Mouse (Mus musculus): ENCODE data around the gene Adap1. TPM values are rescaled to one million over a fixed set of nuclear protein-coding genes. Genes with fewer than 3 reads are reported as not detected.

The Adap1 gene
- polyA plus RNA-seq, 1 experiment from 2014 or later: 12.8 TPM

DNA sequence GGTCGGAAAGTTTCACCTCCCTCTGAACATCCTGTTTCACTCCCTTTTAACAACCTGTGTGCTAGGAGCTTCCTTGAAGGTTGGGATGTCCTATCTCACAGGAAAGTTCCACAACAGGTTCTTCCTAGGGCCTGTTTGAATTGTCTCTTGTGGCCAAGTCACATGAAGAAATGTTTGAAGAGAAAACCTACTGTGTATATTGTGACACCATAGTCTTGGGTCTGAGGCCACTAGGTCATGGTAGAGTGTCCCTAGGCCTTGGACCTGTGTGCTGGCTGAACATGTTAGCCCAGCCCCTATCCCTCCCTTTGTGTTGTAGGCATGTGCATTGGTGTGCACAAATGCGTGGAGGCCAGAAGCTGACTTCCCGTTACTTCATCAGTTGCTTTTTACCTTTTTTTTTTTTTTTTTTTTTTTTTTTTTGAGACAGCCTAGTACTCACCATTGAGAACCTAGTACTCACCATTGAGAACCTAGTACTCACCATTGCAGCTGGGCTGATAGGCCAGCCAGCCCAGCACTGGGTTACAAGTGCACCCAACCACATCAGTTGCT, 69.1 kb downstream of the Adap1 start:
- H3K4me3 ChIP-seq (ENCODE audit: low read depth, low read length): no peak overlapping the region
- peaks cover 13% of the 10 kb centered on the region for H3K4me1 ChIP-seq (ENCODE audit: control insufficient read depth, insufficient read depth, low read length)
- DNase-seq (ENCODE audit: low spot score) (no peak), ATAC-seq (no peak)
- no peaks in the 10 kb centered on the region for H3K9me3 ChIP-seq (replicated peaks; ENCODE audit: control insufficient read depth, low read length)
- no peak overlapping the region for H3K9ac ChIP-seq (ENCODE audit: low read length)
- H3K27ac ChIP-seq (ENCODE audit: low read depth, low read length): no peak overlapping the region
- H3K4me2 ChIP-seq (ENCODE audit: low read length): no peak overlapping the region
- H3K27me3 ChIP-seq (replicated peaks; ENCODE audit: control insufficient read depth, insufficient read depth, low read length): no peaks in the 10 kb centered on the region
- H3K36me3 ChIP-seq (ENCODE audit: control insufficient read depth, insufficient read depth, low read length): peaks cover 27% of the 10 kb centered on the region
- 87% methylated on average over 3 of the region's 3 CpGs for WGBS

GRCm38 (mm10) chr5:139255777-139256176, 69.6 kb downstream of the Adap1 start:
- ATAC-seq (no peak), DNase-seq (ENCODE audit: low spot score) (no peak)
- H3K4me3 ChIP-seq (ENCODE audit: low read depth, low read length): no peak overlapping the region
- no peaks in the 10 kb centered on the region for H3K9me3 ChIP-seq (replicated peaks; ENCODE audit: control insufficient read depth, low read length)
- peaks cover 13% of the 10 kb centered on the region for H3K4me1 ChIP-seq (ENCODE audit: control insufficient read depth, insufficient read depth, low read length)
- no peaks in the 10 kb centered on the region for H3K27me3 ChIP-seq (replicated peaks; ENCODE audit: control insufficient read depth, insufficient read depth, low read length)
- no peak overlapping the region for H3K27ac ChIP-seq (ENCODE audit: low read depth, low read length)
- WGBS: 92% methylated on average over 6 of the region's 6 CpGs
- H3K4me2 ChIP-seq (ENCODE audit: low read length): no peak overlapping the region
- H3K36me3 ChIP-seq (ENCODE audit: control insufficient read depth, insufficient read depth, low read length): peaks cover 25% of the 10 kb centered on the region
- H3K9ac ChIP-seq (ENCODE audit: low read length): no peak overlapping the region

DNA sequence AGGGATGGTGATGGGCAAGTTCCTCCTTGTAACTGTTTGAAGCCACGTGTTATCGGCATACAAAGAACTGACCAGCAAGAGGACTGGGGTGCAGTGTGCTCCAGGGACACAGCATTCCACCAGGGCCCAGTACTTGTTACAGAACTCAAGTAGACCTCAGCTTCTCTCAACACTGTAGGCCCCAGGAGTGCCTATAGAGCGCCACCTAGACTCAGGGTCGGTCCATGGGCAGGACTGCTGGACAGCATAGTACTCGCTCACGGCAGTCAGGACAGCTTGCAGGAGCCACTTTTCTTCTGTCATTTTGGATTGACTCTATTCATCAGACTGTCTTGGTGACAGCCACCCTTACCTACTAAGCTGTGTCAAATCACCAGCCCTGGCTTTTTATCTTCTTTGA, 70.5 kb downstream of the Adap1 start:
- peaks cover 25% of the 10 kb centered on the region for H3K36me3 ChIP-seq (ENCODE audit: control insufficient read depth, insufficient read depth, low read length)
- no peaks in the 10 kb centered on the region for H3K9me3 ChIP-seq (replicated peaks; ENCODE audit: control insufficient read depth, low read length)
- ATAC-seq (no peak), DNase-seq (ENCODE audit: low spot score) (no peak)
- H3K27ac ChIP-seq (ENCODE audit: low read depth, low read length): no peak overlapping the region
- peak overlapping the region; percentile 21; the same call in 1 of the 2 replicates for H3K9ac ChIP-seq (ENCODE audit: low read length)
- no peaks in the 10 kb centered on the region for H3K27me3 ChIP-seq (replicated peaks; ENCODE audit: control insufficient read depth, insufficient read depth, low read length)
- peaks cover 13% of the 10 kb centered on the region for H3K4me1 ChIP-seq (ENCODE audit: control insufficient read depth, insufficient read depth, low read length)
- WGBS: 83% methylated on average over 6 of the region's 6 CpGs
- no peak overlapping the region for H3K4me3 ChIP-seq (ENCODE audit: low read depth, low read length)
- H3K4me2 ChIP-seq (ENCODE audit: low read length): no peak overlapping the region

DNA sequence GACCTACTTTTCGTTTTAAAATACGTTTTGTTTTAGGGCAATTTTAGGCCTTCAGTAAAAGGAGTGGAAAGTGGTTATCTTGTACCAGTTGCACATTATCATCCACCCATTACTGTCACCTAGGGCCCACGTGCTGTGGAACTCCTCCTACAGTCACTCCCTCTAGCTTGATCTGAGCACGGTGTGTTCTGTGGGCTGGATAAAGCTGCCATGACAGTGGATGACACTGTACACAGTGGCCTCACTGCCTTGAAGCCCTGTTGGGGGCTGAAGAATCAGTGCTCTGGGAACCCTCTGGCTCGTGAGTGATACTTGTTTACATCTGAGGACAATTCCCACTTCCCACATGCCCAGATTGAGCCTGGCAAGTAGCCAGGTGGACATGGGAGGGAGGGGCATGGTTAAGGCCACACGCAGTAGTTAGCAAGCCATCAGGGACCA, 72.1 kb downstream of the Adap1 start:
- Histone ChIP-seq H3K9ac (ENCODE audit: low read length) (peak overlapping the region; percentile 82), H3K27me3 (replicated peaks; ENCODE audit: control insufficient read depth, insufficient read depth, low read length) (no peaks in the 10 kb centered on the region), H3K36me3 (ENCODE audit: control insufficient read depth, insufficient read depth, low read length) (peaks cover 37% of the 10 kb centered on the region), H3K9me3 (replicated peaks; ENCODE audit: control insufficient read depth, low read length) (no peaks in the 10 kb centered on the region), H3K4me3 (ENCODE audit: low read depth, low read length) (peak overlapping the region; percentile 67), H3K4me2 (ENCODE audit: low read length) (peak overlapping the region; percentile 97), H3K4me1 (ENCODE audit: control insufficient read depth, insufficient read depth, low read length) (peaks cover 13% of the 10 kb centered on the region), H3K27ac (ENCODE audit: low read depth, low read length) (peak overlapping the region; percentile 91; the same call in 1 of the 2 replicates)
- peak; percentile 45 for DNase-seq (ENCODE audit: low spot score)
- no peak for ATAC-seq
- 8% methylated on average over 6 of the region's 6 CpGs for WGBS

GRCm38 (mm10) chr5:139252910-139253245, 72.5 kb downstream of the Adap1 start:
- peak overlapping the region; percentile 91 for H3K27ac ChIP-seq (ENCODE audit: low read depth, low read length)
- peaks cover 41% of the 10 kb centered on the region for H3K36me3 ChIP-seq (ENCODE audit: control insufficient read depth, insufficient read depth, low read length)
- no peaks in the 10 kb centered on the region for H3K27me3 ChIP-seq (replicated peaks; ENCODE audit: control insufficient read depth, insufficient read depth, low read length)
- peaks cover 13% of the 10 kb centered on the region for H3K4me1 ChIP-seq (ENCODE audit: control insufficient read depth, insufficient read depth, low read length)
- peak overlapping the region; percentile 67 for H3K4me3 ChIP-seq (ENCODE audit: low read depth, low read length)
- peak overlapping the region; percentile 97 for H3K4me2 ChIP-seq (ENCODE audit: low read length)
- no peaks in the 10 kb centered on the region for H3K9me3 ChIP-seq (replicated peaks; ENCODE audit: control insufficient read depth, low read length)
- H3K9ac ChIP-seq (ENCODE audit: low read length): peak overlapping the region; percentile 82
- ATAC-seq: no peak; the same call in 1 of the 2 replicates
- no peak for DNase-seq (ENCODE audit: low spot score)
- whole genome bisulfite sequencing: 1% methylated on average over 7 of the region's 7 CpGs

DNA sequence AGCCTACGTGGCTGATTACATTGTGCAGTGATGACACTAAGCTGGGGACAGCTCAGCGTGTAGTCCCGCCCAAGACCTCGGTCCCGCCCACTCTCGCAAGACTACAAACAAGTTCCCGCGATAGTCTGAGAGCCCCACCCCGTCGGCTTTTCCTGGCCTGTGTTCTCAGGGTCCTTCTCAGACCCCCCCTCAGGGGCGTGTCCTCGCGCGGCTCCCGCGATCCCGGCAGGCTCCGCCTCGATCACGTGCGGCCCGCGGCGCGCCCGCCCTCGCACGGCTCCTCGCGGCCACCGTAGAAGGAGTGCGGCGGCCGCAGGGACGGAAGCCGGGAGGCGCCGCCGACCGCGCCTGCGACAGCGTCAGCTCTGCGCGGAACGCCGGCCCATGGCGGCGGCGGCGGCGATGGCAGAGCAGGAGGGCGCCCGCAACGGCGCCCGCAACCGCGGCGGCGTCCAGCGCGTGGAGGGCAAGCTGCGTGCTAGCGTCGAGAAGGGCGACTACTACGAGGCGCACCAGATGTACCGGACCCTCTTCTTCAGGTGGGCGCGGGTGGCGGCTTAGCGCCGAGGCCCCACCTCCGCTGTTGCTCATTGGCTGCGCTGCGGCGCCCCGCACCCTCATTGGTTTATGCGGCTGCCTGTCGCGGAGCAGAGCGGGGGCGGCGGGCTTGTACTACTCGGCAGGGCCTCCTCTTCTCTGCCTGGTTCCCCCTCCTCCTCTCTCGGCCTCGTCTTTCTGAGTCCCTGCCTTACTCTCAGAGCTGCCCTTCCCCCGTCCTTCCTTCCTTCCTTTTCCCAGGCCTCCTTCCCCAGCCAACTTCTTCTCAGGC, 73.1 kb downstream of the Adap1 start, which contains the start of gene Get4:
TSS of gene Get4 (plus strand) at position 244 of the 829 bp plus-strand sequence.
- peak within 1 kb of the TSS; percentile 97 for H3K4me2 ChIP-seq (ENCODE audit: low read length)
- peak; percentile 100 for DNase-seq (ENCODE audit: low spot score)
- peaks cover 13% of the 10 kb centered on the region for H3K4me1 ChIP-seq (ENCODE audit: control insufficient read depth, insufficient read depth, low read length)
- WGBS: under 1% methylated on average over 88 of the region's 90 CpGs
- peaks cover 46% of the 10 kb centered on the region for H3K36me3 ChIP-seq (ENCODE audit: control insufficient read depth, insufficient read depth, low read length)
- peak within 1 kb of the TSS; percentile 82 for H3K9ac ChIP-seq (ENCODE audit: low read length)
- H3K27me3 ChIP-seq (replicated peaks; ENCODE audit: control insufficient read depth, insufficient read depth, low read length): no peaks in the 10 kb centered on the region
- H3K27ac ChIP-seq (ENCODE audit: low read depth, low read length): peak within 1 kb of the TSS; percentile 91
- peak; percentile 97 for ATAC-seq
- H3K4me3 ChIP-seq (ENCODE audit: low read depth, low read length): peak within 1 kb of the TSS; percentile 67
- no peaks in the 10 kb centered on the region for H3K9me3 ChIP-seq (replicated peaks; ENCODE audit: control insufficient read depth, low read length)

DNA sequence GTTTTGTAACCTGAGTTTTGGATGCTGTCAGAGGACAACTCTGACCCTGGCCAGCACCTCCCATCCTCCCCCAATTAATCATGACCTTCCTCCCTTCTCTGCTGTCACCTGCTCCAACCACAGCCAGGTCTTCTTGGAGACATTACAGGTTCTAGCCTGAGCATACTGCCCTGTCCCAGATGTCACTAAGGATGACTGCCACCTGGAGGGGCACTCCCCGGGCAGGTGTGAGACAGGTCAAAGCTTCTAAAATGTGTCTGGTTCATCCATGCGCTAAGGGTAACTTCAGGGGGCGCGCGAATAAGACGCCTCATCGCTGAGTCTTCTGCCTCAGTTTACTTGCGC, 73.7 kb downstream of the Adap1 start:
- Histone ChIP-seq H3K9ac (ENCODE audit: low read length) (peak overlapping the region; percentile 73), H3K4me1 (ENCODE audit: control insufficient read depth, insufficient read depth, low read length) (peaks cover 13% of the 10 kb centered on the region), H3K4me2 (ENCODE audit: low read length) (peak overlapping the region; percentile 74), H3K9me3 (replicated peaks; ENCODE audit: control insufficient read depth, low read length) (no peaks in the 10 kb centered on the region), H3K36me3 (ENCODE audit: control insufficient read depth, insufficient read depth, low read length) (peaks cover 47% of the 10 kb centered on the region), H3K27ac (ENCODE audit: low read depth, low read length) (peak overlapping the region; percentile 66), H3K4me3 (ENCODE audit: low read depth, low read length) (peak overlapping the region; percentile 67), H3K27me3 (replicated peaks; ENCODE audit: control insufficient read depth, insufficient read depth, low read length) (no peaks in the 10 kb centered on the region)
- ATAC-seq (no peak; the same call in 1 of the 2 replicates), DNase-seq (ENCODE audit: low spot score) (no peak)
- under 1% methylated on average over 8 of the region's 8 CpGs for WGBS

- Histone ChIP-seq H3K4me2 (ENCODE audit: low read length) (peak overlapping the region; percentile 74), H3K4me3 (ENCODE audit: low read depth, low read length) (0 out of 2 replicates have a peak overlapping the region, but pooled peaks have one; percentile 67), H3K36me3 (ENCODE audit: control insufficient read depth, insufficient read depth, low read length) (peaks cover 51% of the 10 kb centered on the region), H3K9me3 (replicated peaks; ENCODE audit: control insufficient read depth, low read length) (no peaks in the 10 kb centered on the region), H3K27ac (ENCODE audit: low read depth, low read length) (no peak overlapping the region), H3K4me1 (ENCODE audit: control insufficient read depth, insufficient read depth, low read length) (peaks cover 13% of the 10 kb centered on the region), H3K27me3 (replicated peaks; ENCODE audit: control insufficient read depth, insufficient read depth, low read length) (no peaks in the 10 kb centered on the region), H3K9ac (ENCODE audit: low read length) (no peak overlapping the region; the same call in 1 of the 2 replicates)
- no peak for DNase-seq (ENCODE audit: low spot score)
- no peak for ATAC-seq
- 86% methylated on average over 7 of the region's 7 CpGs for WGBS
Observed at GRCm38 (mm10) chr5:139251279-139251678, 74.1 kb downstream of the Adap1 start.

DNA sequence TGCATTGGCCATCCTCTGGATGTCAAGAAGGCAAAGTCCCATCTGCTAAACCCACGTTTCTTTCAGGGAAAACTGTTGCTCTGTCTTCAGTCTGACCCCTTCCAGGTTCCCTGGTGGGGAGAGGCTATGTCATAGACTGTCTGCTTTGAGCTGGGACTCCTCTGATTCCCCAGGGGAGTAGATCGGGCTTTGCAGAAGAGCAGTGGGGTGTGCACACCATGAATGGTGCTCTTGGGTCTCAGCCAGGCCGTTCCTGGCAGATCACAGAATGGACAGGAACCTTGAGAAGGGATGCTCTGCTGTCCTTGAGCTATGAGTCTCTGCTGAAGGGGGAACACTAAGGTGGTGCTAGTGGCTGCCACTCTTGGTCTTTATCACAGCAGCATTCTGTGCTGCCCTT, 76.6 kb downstream of the Adap1 start:
- whole genome bisulfite sequencing: 72% methylated on average over 3 of the region's 3 CpGs
- peaks cover 7% of the 10 kb centered on the region for H3K4me1 ChIP-seq (ENCODE audit: control insufficient read depth, insufficient read depth, low read length)
- H3K9ac ChIP-seq (ENCODE audit: low read length): no peak overlapping the region
- no peak for DNase-seq (ENCODE audit: low spot score)
- ATAC-seq: no peak
- H3K4me2 ChIP-seq (ENCODE audit: low read length): no peak overlapping the region
- no peaks in the 10 kb centered on the region for H3K9me3 ChIP-seq (replicated peaks; ENCODE audit: control insufficient read depth, low read length)
- no peaks in the 10 kb centered on the region for H3K27me3 ChIP-seq (replicated peaks; ENCODE audit: control insufficient read depth, insufficient read depth, low read length)
- no peak overlapping the region for H3K27ac ChIP-seq (ENCODE audit: low read depth, low read length)
- H3K4me3 ChIP-seq (ENCODE audit: low read depth, low read length): no peak overlapping the region
- peaks cover 67% of the 10 kb centered on the region for H3K36me3 ChIP-seq (ENCODE audit: control insufficient read depth, insufficient read depth, low read length)

Data from forebrain, embryonic 14.5 days (tissue).